Mouse (Mus musculus): ENCODE measurements at regions not wholly inside any gene's neighbourhood (a gene's known extent, or its start where the extent isn't known, plus 50 kb on each side); places are given as distances from the start of the nearest gene placed in this dataset.

DNA sequence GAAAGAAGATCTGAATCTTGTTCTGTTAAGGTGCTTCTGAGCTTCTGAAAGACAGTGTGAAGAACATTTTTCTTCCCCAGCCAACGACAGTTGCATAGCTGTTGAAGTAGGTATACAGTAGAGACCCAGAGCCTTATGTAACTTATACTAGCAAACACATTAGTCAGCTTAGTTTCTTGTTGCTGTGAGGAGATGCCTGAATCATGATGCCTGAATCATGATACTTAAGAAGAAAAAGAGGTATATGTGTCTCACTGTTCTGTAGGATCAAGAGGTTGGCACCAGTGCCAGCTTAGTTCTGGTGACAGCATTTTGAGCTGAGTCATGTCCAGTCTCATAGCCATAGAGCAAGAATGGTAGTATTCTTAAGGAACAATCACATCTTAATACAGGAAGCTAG lies 87.2 kb upstream of the Pdzrn3 start:
- no peak for DNase-seq

DNA sequence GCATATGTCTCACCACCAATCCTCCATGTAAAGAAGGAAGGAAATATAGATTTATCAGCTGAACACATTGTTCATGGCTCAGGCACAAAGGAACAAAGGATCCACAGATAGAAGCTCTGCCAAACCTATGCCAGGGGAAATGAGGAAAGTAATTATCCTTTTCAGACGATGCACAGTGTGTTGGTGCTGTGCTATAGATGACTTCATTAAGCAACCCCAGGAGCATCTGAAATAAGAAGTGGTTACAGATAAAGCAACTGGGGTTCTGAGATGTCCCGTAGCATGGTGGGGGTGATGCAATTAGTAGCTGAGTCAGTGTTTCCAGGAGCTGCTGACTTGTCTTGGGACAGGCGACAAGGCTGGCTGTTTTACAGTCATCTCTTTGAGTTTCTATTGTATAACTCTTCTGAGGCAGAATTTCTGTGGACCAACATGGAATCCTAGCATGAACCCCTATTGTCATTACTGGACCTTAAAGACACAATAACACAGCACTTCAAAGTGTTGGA lies 86.2 kb upstream of the Pdzrn3 start:
- DNase-seq = no peak

DNA sequence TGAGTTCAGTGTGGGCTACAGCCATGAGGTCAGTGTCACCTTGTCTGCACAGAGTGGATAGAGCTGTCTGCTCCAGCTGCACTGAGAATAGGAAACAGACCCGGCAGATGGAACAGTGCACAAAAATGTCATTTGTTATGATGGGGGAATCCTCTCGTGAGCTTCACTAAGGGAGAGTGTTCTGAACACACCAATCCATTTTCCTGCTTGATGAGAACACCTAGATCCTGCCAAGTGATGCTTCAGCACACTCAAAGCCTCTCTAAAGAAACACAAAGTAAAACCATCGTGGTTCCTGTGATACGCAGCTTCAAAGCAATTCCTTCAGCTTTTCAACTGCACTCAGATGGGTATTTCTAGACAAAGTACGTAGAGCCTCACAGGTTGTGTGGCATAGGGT lies 69.0 kb upstream of the Pdzrn3 start:
- no peak for DNase-seq

DNA sequence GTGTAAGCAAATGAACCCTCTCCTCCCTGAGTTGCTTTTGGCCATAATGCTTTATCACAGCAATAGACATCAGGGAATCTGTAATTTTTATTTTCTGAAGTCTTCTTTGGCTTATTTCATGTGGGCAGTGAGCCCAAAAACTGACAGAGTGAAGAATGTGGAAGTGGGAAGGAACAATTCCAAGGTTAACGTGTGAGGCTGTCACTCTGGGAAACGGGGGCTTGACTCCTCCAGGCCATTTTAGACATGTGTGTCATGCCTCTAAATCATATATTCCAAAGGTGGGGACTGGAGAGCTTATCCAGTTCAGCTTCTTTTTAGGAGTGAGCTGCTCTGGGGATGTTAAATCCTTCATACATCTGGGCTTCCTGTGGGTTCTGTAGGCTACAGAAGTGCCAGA lies 68.6 kb upstream of the Pdzrn3 start:
- DNase-seq = no peak

DNA sequence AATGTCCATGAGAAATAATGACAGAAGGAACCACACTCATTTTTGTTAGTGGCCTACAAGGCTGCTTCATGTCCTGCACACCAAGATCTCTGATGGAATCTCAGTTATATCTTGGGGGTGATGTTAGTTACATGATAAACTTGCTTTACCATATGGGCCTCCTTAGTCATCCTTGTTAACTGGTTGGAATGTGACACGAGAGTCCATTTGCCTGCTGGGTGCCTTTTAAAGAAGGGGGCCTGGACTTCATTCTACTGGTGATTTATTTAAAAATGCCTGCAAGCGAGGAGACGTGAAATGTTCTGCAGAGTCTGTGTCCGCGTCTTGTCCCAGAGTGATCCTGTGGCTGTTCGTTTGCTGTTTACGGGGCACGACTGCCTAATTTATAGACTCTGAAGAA lies 55.1 kb upstream of the Pdzrn3 start:
- no peak for DNase-seq

DNA sequence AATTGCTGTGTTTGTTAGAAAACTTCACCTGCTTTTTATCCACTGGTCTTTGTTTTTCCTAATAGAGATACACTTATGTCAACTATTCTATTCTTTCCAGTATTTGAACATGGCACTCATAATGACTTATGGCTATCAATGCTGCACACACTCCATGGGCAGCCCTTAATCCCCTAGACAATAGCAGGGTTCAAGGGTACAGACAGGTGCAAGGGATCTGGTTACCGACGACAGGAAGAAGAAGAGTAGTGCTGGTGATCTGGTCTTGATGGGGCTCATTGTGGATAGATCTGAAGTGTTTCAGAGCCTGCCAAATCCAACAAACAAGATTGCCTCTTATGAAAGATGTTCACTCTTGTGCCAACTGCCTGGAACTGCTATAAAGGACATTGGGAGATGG lies 51.9 kb upstream of the Pdzrn3 start:
- DNase-seq = no peak

Data from right cerebral cortex, postnatal 25 days (tissue).